Mouse (Mus musculus) heart, embryonic 11.5 days (tissue): Measurements from ENCODE around the gene Coa7. TPM values are rescaled to one million over a fixed set of nuclear protein-coding genes. Genes with fewer than 3 reads are reported as not detected.

ENCODE experiments used
- ATAC-seq: fragments of 200-750 bp; cut with Nextera tagmentation; replicated peaks from 2 replicates; pipeline ENCODE4 v1.8.0; 2017; ENCODE audit warnings: moderate library complexity; ENCODE audit not compliant: insufficient number of reproducible peaks, low FRiP score, low TSS enrichment
- H3K27ac ChIP-seq: fragments of 300-500 bp; sonication (generic); 2 replicates; pipeline ENCODE4 v1.5.1; 2014; ENCODE audit warnings: mild to moderate bottlenecking, low read depth, low read length
- H3K27me3 ChIP-seq: fragments of 300-500 bp; sonication (generic); 2 replicates; pipeline ENCODE4 v1.6.1; 2014; ENCODE audit warnings: mild to moderate bottlenecking, low read length, mixed read lengths; ENCODE audit not compliant: control insufficient read depth, insufficient read depth
- H3K36me3 ChIP-seq: fragments of 300-500 bp; sonication (generic); 2 replicates; pipeline ENCODE4 v1.6.1; 2014; ENCODE audit warnings: mild to moderate bottlenecking, low read length, moderate library complexity, mixed read lengths; ENCODE audit not compliant: control insufficient read depth, insufficient read depth
- H3K4me1 ChIP-seq: fragments of 300-500 bp; sonication (generic); 2 replicates; pipeline ENCODE4 v1.6.1; 2014; ENCODE audit warnings: low read length; ENCODE audit not compliant: control insufficient read depth, insufficient read depth
- H3K4me2 ChIP-seq: fragments of 300-500 bp; sonication (generic); 2 replicates; pipeline ENCODE4 v1.6.1; 2014; ENCODE audit warnings: mild to moderate bottlenecking, moderate library complexity
- H3K4me3 ChIP-seq: fragments of 300-500 bp; sonication (generic); 2 replicates; pipeline ENCODE4 v1.5.1; 2014; ENCODE audit warnings: low read depth, low read length
- H3K9ac ChIP-seq: fragments of 300-500 bp; sonication (generic); 2 replicates; pipeline ENCODE4 v1.6.1; 2014; ENCODE audit warnings: mild to moderate bottlenecking, low read depth, low read length, moderate library complexity
- H3K9me3 ChIP-seq: fragments of 300-500 bp; sonication (generic); replicated peaks from 2 replicates; pipeline ENCODE4 v1.6.1; 2016; ENCODE audit warnings: low read length; ENCODE audit not compliant: control insufficient read depth
- WGBS: fragments of 180-500 bp; shearing (Covaris S2); extraction: QIAGEN DNeasy Blood & Tissue Kit; methylation state at CpG from one replicate; pipeline ENCODE4 v1.1.7; 2014; ENCODE audit not compliant: insufficient replicate concordance; 5-methylcytosine and 5-hydroxymethylcytosine counted together
- polyA plus RNA-seq: library from polyadenylated mRNA; unstranded; fragments of >200 nt; fragmentation: Nextera tagmentation; extraction: Ambion mirVana; gene quantifications from 2 replicates; pipeline ENCODE4 v1.2.1, GENCODE M21; 2014

The Coa7 gene
- 38.0 and 44.3 TPM in 2 replicates for polyA plus RNA-seq

DNA sequence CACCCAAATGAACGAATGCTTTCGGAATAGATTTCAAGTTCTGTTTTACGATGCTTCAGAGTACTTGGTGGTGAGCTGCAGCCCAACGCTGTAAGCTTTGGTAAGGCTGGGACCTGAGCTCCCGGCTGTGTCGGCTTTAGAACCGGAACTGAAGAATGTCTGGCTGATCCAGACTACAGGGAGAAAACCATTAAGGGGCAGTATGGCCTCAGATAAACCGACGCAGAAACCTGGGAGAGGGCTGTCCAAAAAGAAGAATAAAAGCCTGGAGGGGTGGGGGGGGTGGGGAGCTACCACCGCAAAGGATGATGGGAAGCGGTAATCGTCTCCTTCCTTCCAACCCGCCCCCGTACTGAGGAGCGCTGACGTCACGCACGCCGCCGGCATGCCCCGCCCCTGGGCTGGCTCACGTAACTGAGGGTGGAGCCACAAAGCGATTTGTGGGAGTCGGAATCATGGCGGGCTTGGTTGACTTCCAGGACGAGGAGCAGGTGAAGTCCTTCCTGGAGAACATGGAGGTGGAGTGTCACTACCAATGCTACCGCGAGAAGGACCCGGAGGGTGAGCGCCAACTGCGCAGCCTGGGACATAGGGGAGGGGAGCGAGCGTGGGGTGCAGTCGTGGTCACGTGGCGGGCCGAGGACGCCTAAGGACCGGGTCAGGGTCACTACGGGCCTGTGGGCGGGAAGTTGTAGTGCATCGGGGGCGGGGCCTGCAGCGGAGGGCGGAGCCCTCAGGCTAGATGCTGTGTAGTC is at the start of gene Coa7:
Gene Coa7, plus strand, starts transcription at position 411 of the 755 bp plus-strand sequence.
- H3K27ac ChIP-seq: peak within 1 kb of the TSS; percentile 94
- H3K9me3 ChIP-seq: no peaks in the 10 kb centered on the region
- peak within 1 kb of the TSS; percentile 73 for H3K4me2 ChIP-seq
- peak; percentile 97 for ATAC-seq
- peaks cover 6% of the 10 kb centered on the region; the same call in 1 of the 2 replicates for H3K4me1 ChIP-seq
- H3K4me3 ChIP-seq: peak within 1 kb of the TSS; percentile 72
- 1% methylated on average over 45 of the region's 45 CpGs for WGBS
- H3K36me3 ChIP-seq: 0 out of 2 replicates have a peak, but pooled peaks cover 4% of the 10 kb centered on the region
- H3K9ac ChIP-seq: peak within 1 kb of the TSS; percentile 81
- H3K27me3 ChIP-seq: no peaks in the 10 kb centered on the region

DNA sequence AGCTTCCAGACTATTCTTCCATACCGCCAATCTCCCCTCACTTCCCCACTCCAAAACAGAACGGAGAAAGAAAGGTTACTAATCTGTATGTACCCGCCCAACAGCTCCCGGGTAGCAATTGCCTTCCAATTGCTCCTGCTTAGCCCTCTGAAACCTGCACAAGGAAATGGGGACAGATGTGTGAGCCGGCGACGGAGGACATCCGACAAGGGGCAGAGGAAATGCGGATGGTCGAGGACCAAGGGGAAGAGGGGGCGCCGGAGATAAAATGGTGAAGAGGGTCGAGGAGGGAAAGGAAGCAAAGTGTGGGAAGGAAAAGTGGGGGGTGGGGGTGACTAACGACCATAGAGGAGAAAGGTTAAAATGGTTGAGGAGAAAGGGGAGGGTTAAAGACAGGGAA is 27.7 kb upstream of the Coa7 start:
- peak overlapping the region; percentile 91 for H3K9ac ChIP-seq
- H3K4me3 ChIP-seq: peak overlapping the region; percentile 91
- peak overlapping the region; percentile 89; the same call in 1 of the 2 replicates for H3K27ac ChIP-seq
- H3K9me3 ChIP-seq: 0 out of 2 replicates have a peak, but pooled peaks cover 1% of the 10 kb centered on the region
- H3K4me2 ChIP-seq: peak overlapping the region; percentile 60
- peaks cover 7% of the 10 kb centered on the region; the same call in 1 of the 2 replicates for H3K4me1 ChIP-seq
- H3K27me3 ChIP-seq: no peaks in the 10 kb centered on the region
- WGBS: 1% methylated on average over 14 of the region's 14 CpGs
- ATAC-seq: no peak; the same call in 1 of the 2 replicates
- no peaks in the 10 kb centered on the region for H3K36me3 ChIP-seq

DNA sequence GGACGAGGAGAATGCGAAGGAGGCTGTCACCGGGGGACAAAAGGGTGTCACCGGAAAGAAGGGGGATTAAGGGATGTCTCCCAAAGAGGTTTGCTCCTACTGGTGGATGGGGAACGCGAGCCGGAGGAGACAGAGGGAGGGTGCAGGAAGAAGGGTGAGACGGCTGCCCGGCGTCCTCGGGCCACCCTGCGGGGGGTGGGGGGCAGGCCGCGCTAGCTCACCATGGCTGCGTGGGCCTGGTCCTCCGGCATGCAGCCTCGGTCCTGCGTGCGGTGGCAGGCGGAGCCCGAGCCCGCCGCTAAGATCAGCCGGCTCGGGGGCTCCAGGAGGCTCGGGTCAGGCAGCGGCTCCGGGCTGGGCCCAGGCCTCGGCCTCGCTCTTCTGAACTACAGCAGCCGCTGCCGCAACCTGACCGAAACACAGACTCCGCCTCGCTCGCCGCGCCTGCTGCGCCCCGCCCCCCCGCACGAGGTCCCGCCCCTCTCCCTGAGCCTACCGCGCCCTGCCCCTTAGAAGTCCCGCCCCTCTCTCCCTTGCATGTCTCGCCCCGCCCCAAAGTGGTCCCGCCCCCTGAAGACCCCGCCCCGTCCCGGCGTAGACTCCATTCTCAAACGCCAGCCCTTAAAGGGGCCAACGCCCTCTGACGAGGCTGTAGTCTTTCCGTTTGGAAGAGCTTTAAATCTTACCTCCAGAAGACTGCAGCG is 27.1 kb upstream of the Coa7 start, which contains the start of gene Zyg11b:
Gene Zyg11b, minus strand, starts transcription at position 427 of the 704 bp plus-strand sequence.
- Histone ChIP-seq H3K4me2 (peak within 1 kb of the TSS; percentile 60), H3K27ac (peak within 1 kb of the TSS; percentile 89), H3K36me3 (no peaks in the 10 kb centered on the region), H3K4me3 (peak within 1 kb of the TSS; percentile 91), H3K9ac (peak within 1 kb of the TSS; percentile 91), H3K4me1 (peaks cover 7% of the 10 kb centered on the region; the same call in 1 of the 2 replicates), H3K27me3 (no peaks in the 10 kb centered on the region), H3K9me3 (peaks cover 6% of the 10 kb centered on the region; the same call in 1 of the 2 replicates)
- ATAC-seq: peak; percentile 92
- under 1% methylated on average over 51 of the region's 58 CpGs for WGBS

DNA sequence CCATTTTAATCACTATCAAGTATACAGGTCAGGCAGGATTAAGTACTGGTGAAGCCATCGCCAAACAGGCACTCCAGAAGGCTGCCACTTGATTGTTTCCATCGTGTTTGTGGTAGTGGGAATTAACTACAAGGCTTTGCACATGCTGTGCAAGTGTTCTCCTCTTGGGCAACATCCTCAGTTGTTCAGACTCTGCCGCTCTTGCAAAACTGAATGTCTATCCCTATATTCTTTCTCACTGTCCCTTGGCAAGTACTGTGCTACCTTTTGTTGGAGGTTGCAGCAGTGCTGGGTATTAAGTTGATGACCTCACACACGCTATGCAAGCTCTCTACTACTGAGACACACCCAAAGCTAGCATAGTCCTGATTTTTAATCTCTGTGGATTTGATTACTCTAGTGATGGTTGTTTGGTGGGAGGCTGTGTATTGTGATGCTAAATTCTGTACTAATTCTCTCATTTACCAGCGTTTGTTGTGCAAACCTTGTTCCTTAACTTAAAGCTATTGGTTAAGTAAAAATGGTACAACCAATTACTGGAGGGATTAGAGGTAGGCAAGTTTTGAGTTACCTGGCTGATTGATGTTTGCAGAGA is 25.5 kb upstream of the Coa7 start:
- peaks cover 6% of the 10 kb centered on the region; the same call in 1 of the 2 replicates for H3K9me3 ChIP-seq
- no peaks in the 10 kb centered on the region for H3K36me3 ChIP-seq
- H3K9ac ChIP-seq: no peak overlapping the region
- H3K4me2 ChIP-seq: no peak overlapping the region
- H3K4me3 ChIP-seq: no peak overlapping the region
- peaks cover 7% of the 10 kb centered on the region; the same call in 1 of the 2 replicates for H3K4me1 ChIP-seq
- no peak overlapping the region for H3K27ac ChIP-seq
- no peak for ATAC-seq
- no peaks in the 10 kb centered on the region for H3K27me3 ChIP-seq
- WGBS: 73% methylated on average over 5 of the region's 5 CpGs

DNA sequence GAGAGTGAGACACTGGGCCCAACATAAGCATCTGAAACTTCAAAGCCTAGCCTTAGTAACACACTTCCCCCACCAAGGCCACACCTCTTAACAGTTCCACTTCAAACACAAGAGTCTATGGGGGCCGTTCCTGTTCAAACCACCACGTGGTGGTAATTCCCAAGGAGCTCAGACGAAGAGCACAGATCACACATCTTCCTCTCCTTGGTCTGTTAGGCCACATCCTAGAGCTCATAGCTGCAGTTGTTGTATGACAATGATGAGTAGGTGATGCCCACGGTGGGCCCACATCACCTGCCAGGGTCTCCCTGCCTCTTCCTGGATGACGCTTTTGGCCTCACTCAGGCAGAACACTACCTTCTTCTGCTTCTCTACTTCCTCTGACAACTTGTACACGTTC is 17.2 kb upstream of the Coa7 start:
- no peak overlapping the region for H3K4me3 ChIP-seq
- no peaks in the 10 kb centered on the region for H3K9me3 ChIP-seq
- H3K36me3 ChIP-seq: no peaks in the 10 kb centered on the region
- no peaks in the 10 kb centered on the region for H3K27me3 ChIP-seq
- H3K4me2 ChIP-seq: no peak overlapping the region
- H3K4me1 ChIP-seq: no peaks in the 10 kb centered on the region; the same call in 1 of the 2 replicates
- 58% methylated on average over 6 of the region's 6 CpGs for WGBS
- no peak for ATAC-seq
- no peak overlapping the region for H3K27ac ChIP-seq
- H3K9ac ChIP-seq: no peak overlapping the region

DNA sequence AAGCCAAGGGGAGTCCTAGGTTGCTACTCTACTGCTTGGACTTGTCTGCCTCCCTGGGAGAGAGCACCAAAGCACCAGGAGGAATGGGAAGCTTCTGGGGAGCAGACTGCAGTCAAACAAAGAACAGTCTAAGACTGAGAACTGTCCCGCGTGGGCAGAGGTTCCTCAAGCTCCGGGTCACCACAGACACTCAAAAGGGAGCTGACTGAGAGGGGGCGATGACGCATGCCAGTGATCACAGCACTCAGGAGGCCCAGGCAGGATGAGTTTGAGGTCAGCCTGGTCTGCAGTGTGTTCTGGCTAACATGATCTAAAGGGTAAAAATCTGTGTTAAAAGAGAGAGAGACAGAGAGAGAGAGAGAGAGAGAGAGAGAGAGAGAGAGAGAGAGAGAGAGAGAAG is 13.9 kb upstream of the Coa7 start:
- no peaks in the 10 kb centered on the region for H3K9me3 ChIP-seq
- peaks cover 7% of the 10 kb centered on the region for H3K4me1 ChIP-seq
- H3K9ac ChIP-seq: no peak overlapping the region
- no peak overlapping the region for H3K4me3 ChIP-seq
- no peak overlapping the region for H3K4me2 ChIP-seq
- 43% methylated on average over 5 of the region's 5 CpGs for WGBS
- H3K36me3 ChIP-seq: no peaks in the 10 kb centered on the region
- H3K27ac ChIP-seq: no peak overlapping the region
- no peak for ATAC-seq
- H3K27me3 ChIP-seq: no peaks in the 10 kb centered on the region

DNA sequence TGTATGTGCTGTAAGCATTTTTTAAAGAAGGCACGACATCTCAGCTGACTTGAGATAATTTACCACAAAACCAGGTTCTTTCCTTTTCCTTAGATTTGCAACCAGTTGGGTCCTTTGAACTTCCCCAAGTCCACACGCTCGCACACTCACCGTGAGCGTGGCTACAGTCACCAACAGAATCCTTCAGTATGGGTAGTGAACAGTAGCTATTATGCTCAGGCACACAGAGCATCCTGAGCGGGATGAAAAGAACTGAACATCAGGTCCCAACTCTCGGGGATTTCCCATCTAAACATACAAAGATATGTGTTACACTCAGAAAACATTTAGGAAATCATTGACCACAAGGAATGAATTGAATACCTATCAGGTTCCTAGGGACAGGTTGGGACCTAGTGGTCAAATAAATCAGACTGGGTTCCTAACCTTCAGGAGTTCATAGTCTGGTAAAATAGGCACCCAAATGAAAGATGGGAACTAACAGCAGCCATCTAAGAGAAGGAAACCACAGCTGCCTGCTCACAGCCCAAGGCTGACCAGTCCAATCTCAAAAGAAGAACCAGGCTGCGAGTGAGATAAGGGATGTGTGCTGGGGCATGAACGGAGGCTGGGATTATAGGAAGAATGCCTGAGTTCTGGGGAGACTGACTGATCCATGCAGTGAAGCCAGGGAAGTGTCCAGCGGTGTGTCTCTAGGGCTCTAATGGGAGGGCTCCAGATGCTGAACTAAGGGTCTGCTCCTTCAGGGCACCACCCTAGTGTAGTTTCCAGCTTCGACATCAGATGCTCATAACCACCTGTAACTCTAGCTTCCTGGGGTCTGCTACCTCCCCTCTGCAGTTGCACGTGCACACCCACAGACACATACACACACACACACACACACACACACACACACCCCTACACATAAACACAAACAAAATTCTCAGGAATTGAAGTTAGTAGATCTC is 10.0 kb upstream of the Coa7 start:
- Histone ChIP-seq H3K4me2 (no peak overlapping the region), H3K4me3 (no peak overlapping the region), H3K36me3 (no peaks in the 10 kb centered on the region), H3K27ac (no peak overlapping the region), H3K4me1 (peaks cover 9% of the 10 kb centered on the region), H3K27me3 (no peaks in the 10 kb centered on the region), H3K9me3 (no peaks in the 10 kb centered on the region), H3K9ac (no peak overlapping the region)
- 68% methylated on average over 12 of the region's 12 CpGs for WGBS
- ATAC-seq: no peak
